Mouse (Mus musculus): Measurements from ENCODE around the gene Epb41l3.

DNA sequence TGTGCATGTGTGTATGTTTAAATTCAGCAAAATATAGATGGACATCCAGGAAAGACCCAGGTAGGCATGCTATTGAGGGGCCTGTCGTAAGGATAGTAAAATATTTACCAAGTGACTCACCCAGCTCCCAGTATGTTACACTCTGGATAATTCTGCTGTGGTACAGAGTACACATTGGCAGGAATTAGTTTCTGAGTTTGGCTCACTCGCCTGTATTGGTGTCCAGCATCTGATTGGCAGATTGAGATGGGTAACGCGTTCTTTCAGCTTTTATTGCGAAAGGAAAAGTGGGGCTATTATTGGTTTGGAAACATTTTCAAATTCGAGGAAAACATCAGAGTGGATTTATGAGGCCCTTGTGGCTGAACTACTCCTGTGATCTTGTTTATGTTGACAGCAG lies 145.9 kb downstream of the Epb41l3 start:
- no peak for TF ChIP-seq CTCF (IDR thresholded peaks at IDR 0.05; ENCODE audit: low read depth)
- TF ChIP-seq EP300 (IDR thresholded peaks at IDR 0.05; ENCODE audit: low read depth): no peak
